Mouse (Mus musculus): ENCODE data around the gene Man1a2. TPM values are rescaled to one million over a fixed set of nuclear protein-coding genes. Genes with fewer than 3 reads are reported as not detected.

Man1a2 gene
- total RNA-seq, 4 experiments from 2014 or later = 128 to 161 (median 154) TPM

Other genes starting within 250 kb of the Man1a2 start
- gene Tent5c, start 196.2 kb downstream of the Man1a2 start, total RNA-seq (2022) = 10 to 100 TPM in 1 of 4 experiments, 1 to 10 TPM in 3; 2.8 to 11.9 (median 5.6) TPM
- gene Vtcn1, start 140.0 kb upstream of the Man1a2 start, total RNA-seq (2022) = under 1 TPM in 3 of 4 experiments, not detected in 1; 0.23 to 0.48 (median 0.36) TPM
- gene Trim45, start 236.7 kb upstream of the Man1a2 start, total RNA-seq (2022) = 10 to 100 TPM; 10.4 to 15.0 (median 11.7) TPM